Mouse (Mus musculus) limb, embryonic 10.5 days (tissue): Measurements from ENCODE around the gene Pogz. TPM values are rescaled to one million over a fixed set of nuclear protein-coding genes. Genes with fewer than 3 reads are reported as not detected.
"Not testable (repeated sequence)": the region's sequence is repeated elsewhere in the genome, so short reads cannot be mapped to it uniquely, and the experiment has no call there.

Experiments used
- DNase-seq: peaks from one replicate; pipeline ENCODE4 v3.0.0-alpha.2; 2017; ENCODE audit warnings: low spot score
- H3K27ac ChIP-seq: fragments of 300-500 bp; sonication (generic); 2 replicates; pipeline ENCODE4 v1.5.1; 2016; ENCODE audit warnings: mild to moderate bottlenecking
- H3K27me3 ChIP-seq: fragments of 300-500 bp; sonication (generic); 2 replicates; pipeline ENCODE4 v1.6.1; 2016; ENCODE audit warnings: low read depth, mild to moderate bottlenecking; ENCODE audit not compliant: poor library complexity, severe bottlenecking
- H3K36me3 ChIP-seq: fragments of 300-500 bp; sonication (generic); 2 replicates; pipeline ENCODE4 v1.6.1; 2016; ENCODE audit warnings: mild to moderate bottlenecking, moderate library complexity
- H3K4me1 ChIP-seq: fragments of 300-500 bp; sonication (generic); 2 replicates; pipeline ENCODE4 v1.6.1; 2016
- H3K4me3 ChIP-seq: fragments of 300-500 bp; sonication (generic); 2 replicates; pipeline ENCODE4 v1.5.1; 2016; ENCODE audit warnings: mild to moderate bottlenecking, moderate library complexity
- H3K9me3 ChIP-seq: fragments of 300-500 bp; sonication (generic); replicated peaks from 2 replicates; pipeline ENCODE4 v1.6.1; 2016; ENCODE audit warnings: mild to moderate bottlenecking
- WGBS: fragments of 180-500 bp; shearing (Covaris S2); methylation state at CpG from one replicate; pipeline ENCODE4 v1.1.7; 2016; 5-methylcytosine and 5-hydroxymethylcytosine counted together
- polyA plus RNA-seq: library from polyadenylated mRNA; unstranded; fragments of >200 nt; fragmentation: Nextera tagmentation; extraction: Ambion mirVana; gene quantifications from 2 replicates; pipeline ENCODE4 v1.2.1, GENCODE M21; 2016

Gene Pogz
- polyA plus RNA-seq, 1 experiment from 2014 or later = 21.4 TPM

DNA sequence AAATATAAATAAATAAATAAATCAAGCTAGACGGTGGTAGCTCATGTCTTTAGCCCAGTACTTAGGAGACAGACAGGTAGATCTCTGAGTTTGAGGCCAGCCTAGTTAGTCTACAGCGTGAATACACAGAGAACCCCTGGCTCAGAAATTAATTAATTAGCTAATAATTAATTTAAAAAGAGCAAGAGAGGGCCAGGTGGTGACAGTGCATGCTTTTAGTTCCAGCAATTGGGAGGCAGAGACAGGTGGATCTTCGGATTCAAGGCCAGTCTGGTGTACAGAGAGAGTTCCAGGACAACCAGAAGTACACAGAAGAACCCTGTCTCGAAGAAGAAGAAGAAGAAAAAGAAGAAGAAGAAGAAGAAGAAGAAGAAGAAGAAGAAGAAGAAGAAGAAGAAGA lies 91.6 kb downstream of the Pogz start:
- 96% methylated on average over 4 of the region's 4 CpGs for WGBS
- H3K4me1 ChIP-seq = peaks cover 16% of the 10 kb centered on the region
- H3K36me3 ChIP-seq, H3K27me3 ChIP-seq, H3K4me3 ChIP-seq, DNase-seq, H3K9me3 ChIP-seq, H3K27ac ChIP-seq: not testable (repeated sequence)

DNA sequence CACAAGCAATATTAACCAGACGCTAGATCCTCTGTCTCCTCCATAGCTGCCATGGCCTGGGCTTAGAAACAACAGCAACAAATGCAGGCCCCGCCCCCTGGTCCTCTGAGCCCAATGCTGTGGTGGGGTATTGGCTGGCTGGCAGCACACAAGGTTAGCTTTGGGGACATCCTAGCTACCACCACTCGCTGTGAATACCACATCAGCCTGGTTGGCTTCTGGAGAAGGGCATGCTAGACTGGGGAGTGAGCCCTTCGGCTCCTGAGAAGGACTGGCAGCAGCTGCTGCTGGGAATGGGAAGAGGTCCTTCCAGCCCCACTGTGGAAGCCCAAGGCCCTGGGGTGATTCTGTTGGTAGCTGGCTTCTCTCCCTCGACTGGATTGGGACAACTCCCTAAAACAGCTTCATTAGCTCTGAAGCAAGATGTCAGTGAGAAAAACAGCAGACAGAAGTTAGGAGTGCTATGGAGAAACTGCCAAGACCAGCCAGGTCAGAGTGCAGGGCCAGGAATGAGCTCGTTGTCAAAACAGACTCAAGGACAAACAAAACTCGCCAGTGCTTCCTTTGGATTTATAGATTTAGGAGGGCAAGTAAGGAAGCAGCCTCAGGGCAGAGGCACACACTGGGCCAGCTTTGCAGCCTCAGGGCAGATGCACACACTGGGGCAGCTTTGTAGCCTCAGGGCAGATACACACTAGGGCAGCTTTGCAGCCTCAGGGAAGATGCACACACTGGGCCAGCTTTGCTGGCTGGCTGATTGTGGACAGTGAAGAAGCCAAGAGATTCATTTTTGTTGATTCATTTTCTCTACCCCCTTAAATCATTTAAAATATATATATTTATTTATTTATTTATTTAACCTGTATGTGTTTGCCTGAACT lies 93.3 kb downstream of the Pogz start:
- peaks cover 16% of the 10 kb centered on the region for H3K4me1 ChIP-seq
- WGBS = 37% methylated on average over 7 of the region's 7 CpGs
- not testable (repeated sequence) for DNase-seq, H3K9me3 ChIP-seq, H3K27me3 ChIP-seq, H3K27ac ChIP-seq, H3K36me3 ChIP-seq, H3K4me3 ChIP-seq

DNA sequence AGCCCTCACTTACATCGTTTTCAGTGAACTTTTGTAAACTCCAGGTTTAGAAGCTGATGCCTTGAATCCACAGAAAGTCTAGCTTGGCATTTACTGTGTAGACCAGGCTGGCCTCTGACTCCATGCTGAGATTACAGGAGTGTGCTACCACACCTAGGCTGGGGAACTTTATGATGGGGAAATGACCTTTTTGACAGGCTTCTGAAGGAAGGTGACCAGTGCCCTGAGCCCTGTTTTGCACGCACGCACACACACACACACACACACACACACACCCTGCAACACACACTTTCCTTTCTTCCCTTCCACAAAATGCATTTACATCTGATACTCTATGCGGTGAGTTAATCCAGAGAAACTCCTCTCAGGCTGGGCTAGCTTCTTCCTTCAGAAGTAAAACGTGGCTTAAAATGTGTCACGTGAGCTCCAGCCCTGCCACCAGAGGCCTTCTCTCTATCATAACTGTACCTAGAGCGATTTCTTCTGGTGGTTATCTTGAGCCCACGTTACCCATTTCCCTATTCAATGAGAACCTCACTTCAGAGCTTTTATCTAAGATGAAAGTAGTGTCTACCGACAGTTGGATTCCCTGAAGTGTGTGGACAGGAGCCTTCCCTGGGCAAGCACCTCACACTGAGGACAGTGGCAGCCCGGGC lies 94.2 kb downstream of the Pogz start:
- not testable (repeated sequence) for H3K27me3 ChIP-seq, DNase-seq, H3K4me3 ChIP-seq, H3K9me3 ChIP-seq, H3K27ac ChIP-seq, H3K36me3 ChIP-seq
- H3K4me1 ChIP-seq = peaks cover 16% of the 10 kb centered on the region
- WGBS = 76% methylated on average over 10 of the region's 10 CpGs

Other genes with a start within 250 kb of the Pogz start
- gene Gm10972, start 194.5 kb upstream of the Pogz start, polyA plus RNA-seq = not detected in 2 replicates
- gene Tuft1, start 178.7 kb upstream of the Pogz start, polyA plus RNA-seq = 4.1 and 4.5 TPM in 2 replicates
- gene Selenbp2, start 144.0 kb upstream of the Pogz start, polyA plus RNA-seq = 0.60 TPM in 1 of 2 replicates, not detected in the other
- gene Cgn, start 51.1 kb upstream of the Pogz start, polyA plus RNA-seq = 6.2 and 6.5 TPM in 2 replicates
- gene Psmb4, start 49.4 kb downstream of the Pogz start, polyA plus RNA-seq = 364 and 392 TPM in 2 replicates
- gene Selenbp1, start 95.5 kb downstream of the Pogz start, polyA plus RNA-seq = 8.5 and 12.5 TPM in 2 replicates
- 6.7 and 10.8 TPM in 2 replicates for gene Rfx5, start 116.5 kb downstream of the Pogz start, polyA plus RNA-seq
- 18.9 and 22.2 TPM in 2 replicates for gene Pi4kb, start 137.2 kb downstream of the Pogz start, polyA plus RNA-seq
- gene Zfp687, start 177.9 kb downstream of the Pogz start, polyA plus RNA-seq = 38.6 and 40.8 TPM in 2 replicates
- gene Psmd4, start 205.0 kb downstream of the Pogz start, polyA plus RNA-seq = 365 and 382 TPM in 2 replicates